Mouse (Mus musculus) CH12.LX (cell line): ENCODE results near the gene Fam171a2. TPM values are rescaled to one million over a fixed set of nuclear protein-coding genes. Genes with fewer than 3 reads are reported as not detected.

Experiments used
- DNase-seq: peaks from one replicate; pipeline ENCODE4 v3.0.0-alpha.2; 2013; ENCODE audit errors: extremely low read depth
- H3K27ac ChIP-seq: 2 replicates; pipeline ENCODE4 v1.5.1; 2012; ENCODE audit warnings: low read depth, mild to moderate bottlenecking, control low read depth, moderate library complexity; ENCODE audit not compliant: insufficient read depth
- H3K27me3 ChIP-seq: replicated peaks from 2 replicates; pipeline ENCODE3; 2012; ENCODE audit warnings: inconsistent platforms
- H3K36me3 ChIP-seq, 2 experiments: replicated peaks in 1 of 2; 2 replicates each; pipeline versions ENCODE3 to v1.6.1; 2012; ENCODE audit warnings: inconsistent platforms in 1 of 2, low read length in 1 of 2, mild to moderate bottlenecking in 1 of 2, mixed read lengths in 1 of 2, moderate library complexity in 1 of 2; ENCODE audit not compliant: control insufficient read depth in 1 of 2, insufficient read depth in 1 of 2
- H3K4me1 ChIP-seq, 2 experiments: 2 replicates each; pipeline ENCODE4 v1.6.1; 2012; ENCODE audit warnings: inconsistent platforms in 1 of 2, moderate library complexity in 1 of 2; ENCODE audit not compliant: insufficient read depth in 2 of 2, control insufficient read depth in 1 of 2
- H3K4me2 ChIP-seq: 2 replicates; pipeline ENCODE4 v1.6.1; 2012; ENCODE audit warnings: low read depth, mild to moderate bottlenecking, control low read depth; ENCODE audit not compliant: poor library complexity, insufficient read depth, severe bottlenecking
- H3K4me3 ChIP-seq, 3 experiments: fragments of 150-350 bp in 1 of 3; sonication (generic) in 1 of 3; replicated peaks in 1 of 3; 2 replicates each; pipeline versions ENCODE3 to v1.5.1; 2011 to 2012; ENCODE audit warnings: low read depth in 2 of 3, low read length in 2 of 3, mild to moderate bottlenecking in 2 of 3, moderate library complexity in 2 of 3, control low read depth in 1 of 3, improper control_type of control experiment in 1 of 3, inconsistent platforms in 1 of 3, mixed read lengths in 1 of 3; ENCODE audit not compliant: poor library complexity in 1 of 3
- H3K79me2 ChIP-seq: replicated peaks from 2 replicates; pipeline ENCODE4 v1.6.1; 2012; ENCODE audit warnings: mild to moderate bottlenecking, moderate library complexity; ENCODE audit not compliant: control insufficient read depth, poor library complexity, insufficient read depth, severe bottlenecking; ENCODE audit errors: extremely low read depth
- H3K9ac ChIP-seq: 2 replicates; pipeline ENCODE4 v1.6.1; 2012; ENCODE audit warnings: low read depth, mild to moderate bottlenecking, control low read depth, moderate library complexity; ENCODE audit not compliant: insufficient read depth
- H3K9me3 ChIP-seq: replicated peaks from 2 replicates; pipeline ENCODE3; 2012; ENCODE audit warnings: low read length, inconsistent platforms, mixed read lengths
- BHLHE40 ChIP-seq: IDR thresholded peaks from 2 replicates; pipeline ENCODE4 v1.6.1; 2011; ENCODE audit warnings: mild to moderate bottlenecking, low read depth, low read length, improper control_type of control experiment
- CHD1 ChIP-seq: IDR thresholded peaks from 2 replicates; pipeline ENCODE4 v1.6.1; 2012; ENCODE audit warnings: low read depth, low read length, improper control_type of control experiment, inconsistent platforms
- CHD2 ChIP-seq: IDR thresholded peaks from 2 replicates; pipeline ENCODE4 v1.6.1; 2011; ENCODE audit warnings: low read length, improper control_type of control experiment
- CTCF ChIP-seq, 2 experiments: IDR thresholded peaks in 1 of 2; conservative IDR thresholded peaks in 1 of 2; 2 replicates each; pipeline ENCODE4 v1.5.1; 2011 to 2012; ENCODE audit warnings: low read depth in 2 of 2, low read length in 2 of 2, improper control_type of control experiment in 1 of 2, inconsistent platforms in 1 of 2, mild to moderate bottlenecking in 1 of 2, moderate library complexity in 1 of 2
- E2F4 ChIP-seq: IDR thresholded peaks from 2 replicates; pipeline ENCODE4 v1.6.1; 2011; ENCODE audit warnings: low read depth, low read length, improper control_type of control experiment; ENCODE audit not compliant: insufficient replicate concordance
- ELF1 ChIP-seq: IDR thresholded peaks from 2 replicates; pipeline ENCODE4 v1.6.1; 2014; ENCODE audit warnings: low read depth, mild to moderate bottlenecking, inconsistent platforms, low read length, improper control_type of control experiment
- ETS1 ChIP-seq: conservative IDR thresholded peaks from 2 replicates; pipeline ENCODE4 v1.6.1; 2012; ENCODE audit warnings: low read depth, mild to moderate bottlenecking, inconsistent platforms, low read length, improper control_type of control experiment, moderate library complexity
- GABPA ChIP-seq: IDR thresholded peaks from 2 replicates; pipeline ENCODE4 v1.6.1; 2012; ENCODE audit warnings: low read depth, low read length, improper control_type of control experiment, inconsistent platforms; ENCODE audit not compliant: insufficient replicate concordance
- IRF4 ChIP-seq: IDR thresholded peaks from 2 replicates; pipeline ENCODE4 v1.6.1; 2014; ENCODE audit warnings: low read depth, mild to moderate bottlenecking, inconsistent platforms, low read length, improper control_type of control experiment
- JUND ChIP-seq: conservative IDR thresholded peaks from 2 replicates; pipeline ENCODE4 v1.6.1; 2011; ENCODE audit warnings: low read depth, low read length, improper control_type of control experiment
- KAT2A ChIP-seq: IDR thresholded peaks from 2 replicates; pipeline ENCODE4 v1.6.1; 2012; ENCODE audit warnings: low read length, improper control_type of control experiment, inconsistent platforms; ENCODE audit not compliant: insufficient replicate concordance
- MAFK ChIP-seq: IDR thresholded peaks from 2 replicates; pipeline ENCODE4 v1.6.1; 2011; ENCODE audit warnings: low read length, improper control_type of control experiment; ENCODE audit not compliant: insufficient replicate concordance
- MXI1 ChIP-seq: IDR thresholded peaks from 2 replicates; pipeline ENCODE4 v1.6.1; 2011; ENCODE audit warnings: mild to moderate bottlenecking, low read depth, low read length, improper control_type of control experiment
- NELFE ChIP-seq: IDR thresholded peaks from 2 replicates; pipeline ENCODE4 v1.6.1; 2011; ENCODE audit warnings: low read depth, low read length, improper control_type of control experiment
- NRF1 ChIP-seq: IDR thresholded peaks from 2 replicates; pipeline ENCODE4 v1.6.1; 2014; ENCODE audit warnings: low read depth, mild to moderate bottlenecking, inconsistent platforms, low read length, improper control_type of control experiment, moderate library complexity
- PAX5 ChIP-seq: IDR thresholded peaks from 2 replicates; pipeline ENCODE4 v1.6.1; 2012; ENCODE audit warnings: low read length, inconsistent platforms, mixed read lengths
- POLR2A ChIP-seq: IDR thresholded peaks from 2 replicates; pipeline ENCODE4 v1.6.1; 2011; ENCODE audit warnings: low read depth, mild to moderate bottlenecking, improper control_type of control experiment, low read length
- RAD21 ChIP-seq: IDR thresholded peaks from 2 replicates; pipeline ENCODE4 v1.6.1; 2011; ENCODE audit warnings: low read depth, mild to moderate bottlenecking, low read length, improper control_type of control experiment, moderate library complexity
- RCOR1 ChIP-seq: conservative IDR thresholded peaks from 2 replicates; pipeline ENCODE4 v1.6.1; 2012; ENCODE audit warnings: low read depth, mild to moderate bottlenecking, inconsistent platforms, low read length, improper control_type of control experiment
- SIN3A ChIP-seq: IDR thresholded peaks from 2 replicates; pipeline ENCODE4 v1.6.1; 2012; ENCODE audit warnings: low read length, improper control_type of control experiment, inconsistent platforms
- SMC3 ChIP-seq: IDR thresholded peaks from 2 replicates; pipeline ENCODE4 v1.6.1; 2011; ENCODE audit warnings: low read depth, low read length, improper control_type of control experiment
- TBP ChIP-seq: conservative IDR thresholded peaks from 2 replicates; pipeline ENCODE4 v1.6.1; 2011; ENCODE audit warnings: low read depth, low read length, improper control_type of control experiment
- TCF12 ChIP-seq: IDR thresholded peaks from 2 replicates; pipeline ENCODE4 v1.6.1; 2014; ENCODE audit warnings: low read depth, mild to moderate bottlenecking, inconsistent platforms, low read length, improper control_type of control experiment
- UBTF ChIP-seq: IDR thresholded peaks from 2 replicates; pipeline ENCODE4 v1.6.1; 2012; ENCODE audit warnings: low read depth, mild to moderate bottlenecking, inconsistent platforms, low read length, improper control_type of control experiment, moderate library complexity
- USF1 ChIP-seq: IDR thresholded peaks from 2 replicates; pipeline ENCODE4 v1.6.1; 2014; ENCODE audit warnings: low read depth, mild to moderate bottlenecking, inconsistent platforms, low read length, improper control_type of control experiment
- USF2 ChIP-seq: conservative IDR thresholded peaks from 2 replicates; pipeline ENCODE4 v1.6.1; 2011; ENCODE audit warnings: low read depth, low read length, improper control_type of control experiment
- ZC3H11A ChIP-seq: IDR thresholded peaks from 2 replicates; pipeline ENCODE4 v1.6.1; 2012; ENCODE audit warnings: low read depth, mild to moderate bottlenecking, inconsistent platforms, low read length, improper control_type of control experiment
- ZNF384 ChIP-seq: IDR thresholded peaks from 2 replicates; pipeline ENCODE4 v1.6.1; 2012; ENCODE audit warnings: low read depth, low read length, improper control_type of control experiment, inconsistent platforms
- dilution Hi-C: fragments of 300-500 bp; cut with MboI; formaldehyde crosslinking; loops from 2 replicates; pipeline ENCODE4 v1.14.3; 2020; ENCODE audit warnings: low sequenced_read_pairs; ENCODE audit not compliant: extremely low pct_unique_long_range_greater_than_20kb, extremely low pct_ligation_motif_present
- in situ Hi-C: fragments of 300-500 bp; cut with MboI; formaldehyde crosslinking; loops from 3 replicates; pipeline ENCODE4 v1.14.3; 2019; ENCODE audit warnings: low sequenced_read_pairs, low pct_ligation_motif_present, low pct_unique_long_range_greater_than_20kb, mixed read lengths
- polyA plus RNA-seq: library from polyadenylated mRNA; unstranded; fragments of >175 nt; gene quantifications from 2 replicates; pipeline ENCODE4 v1.2.1, GENCODE M21; 2012; ENCODE audit warnings: low read depth; ENCODE audit not compliant: insufficient read length
- total RNA-seq, 2 experiments: library from RNA; depleted of rRNA; stranded (reverse); fragments of 300-350 nt in 1 of 2; fragments of >200 nt in 1 of 2; gene quantifications; 2 replicates each; pipeline ENCODE4 v1.2.3; 2012 to 2014

The Fam171a2 gene
- total and polyA plus RNA-seq, 3 experiments = not detected

DNA sequence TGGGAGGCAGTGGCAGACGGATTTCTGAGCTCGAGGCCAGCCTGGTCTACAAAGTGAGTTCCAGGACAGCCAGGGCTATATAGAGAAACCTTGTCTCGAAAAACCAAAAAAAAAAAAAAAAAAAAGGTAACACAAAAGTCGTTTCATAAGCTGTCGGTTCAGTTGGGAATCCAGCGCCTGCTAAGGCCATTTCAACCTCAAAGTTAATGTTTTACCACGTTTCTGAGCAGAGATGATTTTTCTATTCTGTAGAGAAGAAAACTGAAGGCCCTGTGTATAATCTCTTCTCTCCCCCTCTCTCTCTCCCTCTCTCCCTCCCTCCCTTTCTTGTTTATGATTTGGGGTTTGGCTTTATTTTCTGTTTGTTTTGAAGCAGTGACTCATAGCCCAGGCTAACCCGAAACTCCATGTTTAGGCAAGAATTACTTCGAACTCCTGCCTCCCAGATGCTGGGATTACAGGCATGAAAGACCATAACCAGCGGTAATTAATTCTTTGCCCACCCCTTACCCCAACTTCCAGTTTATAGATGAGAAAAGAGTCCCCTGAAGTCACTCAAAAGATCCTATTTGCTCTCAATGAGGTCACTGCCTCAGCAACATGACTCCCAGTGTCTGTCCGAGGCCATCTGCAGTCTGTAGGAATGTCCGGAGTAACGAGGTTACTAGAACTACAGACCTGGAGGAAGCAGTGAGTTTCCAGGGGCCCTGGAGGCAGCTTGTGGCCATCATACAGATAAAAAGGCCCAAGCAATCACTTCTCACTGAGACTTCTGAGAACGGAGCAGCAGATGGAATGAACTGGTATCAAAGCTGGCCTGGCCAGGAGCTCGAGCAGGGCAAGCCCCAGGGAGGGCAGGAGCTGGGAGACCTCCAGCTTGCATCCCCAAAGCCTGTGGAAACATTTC, 38.3 kb downstream of the Fam171a2 start:
- H3K4me3 ChIP-seq = peak overlapping the region; percentile 14 to 63 (median 39)
- H3K9ac ChIP-seq = peak overlapping the region; percentile 57; the same call in 1 of the 2 replicates
- H3K4me1 ChIP-seq = peaks cover 10 to 40% of the 10 kb centered on the region in 2 experiments
- peak overlapping the region; percentile 39 for H3K4me2 ChIP-seq
- no peak for DNase-seq
- dilution Hi-C loops = loop anchor here (25.0 kb wide), 1 partner anchor 97 kb away; the partner anchor contains the start of gene Ubtf
- peaks cover 12% of the 10 kb centered on the region for H3K79me2 ChIP-seq
- TF ChIP-seq ZNF384 = peak; percentile 50; the same call in 1 of the 2 replicates
- TF ChIP-seq ETS1 = no peak
- no peak for TF ChIP-seq ZC3H11A
- no peak for TF ChIP-seq NELFE
- H3K27me3 ChIP-seq = no peaks in the 10 kb centered on the region
- in situ Hi-C loops = loop anchor here (5.0 kb wide), 1 partner anchor 87 kb away; no protein-coding TSS in a partner anchor
- H3K9me3 ChIP-seq = no peaks in the 10 kb centered on the region
- H3K36me3 ChIP-seq = peaks cover 16 to 20% of the 10 kb centered on the region in 2 experiments
- H3K27ac ChIP-seq = peak overlapping the region; percentile 54; the same call in 1 of the 2 replicates

- Histone ChIP-seq H3K36me3 (peaks cover 24 to 27% of the 10 kb centered on the region in 2 experiments), H3K9ac (peak overlapping the region; percentile 96), H3K4me2 (peak overlapping the region; percentile 54), H3K4me3 (peak overlapping the region; percentile 63 to 87 (median 73)), H3K79me2 (peaks cover 12% of the 10 kb centered on the region), H3K9me3 (no peaks in the 10 kb centered on the region), H3K27me3 (no peaks in the 10 kb centered on the region), H3K4me1 (peaks cover 10 to 40% of the 10 kb centered on the region in 2 experiments), H3K27ac (peak overlapping the region; percentile 87)
- dilution Hi-C loops (loop anchor here (25.0 kb wide), 1 partner anchor 96 kb away; the partner anchor contains the start of gene Ubtf), in situ Hi-C loops (loop anchor here (5.0 kb wide), 1 partner anchor 86 kb away; no protein-coding TSS in a partner anchor)
- DNase-seq = peak; percentile 100
- TF ChIP-seq ETS1 = peak; percentile 75
- 0 out of 2 replicates have a peak, but pooled peaks have one; percentile 14 for TF ChIP-seq JUND
- no peak for TF ChIP-seq PAX5
- peak; percentile 97 for TF ChIP-seq NELFE
- no peak; the same call in 1 of the 2 replicates for TF ChIP-seq NRF1
- TF ChIP-seq USF1 = peak; percentile 78
- peak; percentile 98 for TF ChIP-seq TBP
- TF ChIP-seq E2F4 = 0 out of 2 replicates have a peak, but pooled peaks have one; percentile 81
- peak; percentile 98 for TF ChIP-seq POLR2A
- 0 out of 2 replicates have a peak, but pooled peaks have one; percentile 17 for TF ChIP-seq CHD1
- peak; percentile 77; the same call in 1 of the 2 replicates for TF ChIP-seq KAT2A
- peak; percentile 72 for TF ChIP-seq CHD2
- peak; percentile 75; the same call in 1 of the 2 replicates for TF ChIP-seq ELF1
- peak; percentile 81 for TF ChIP-seq IRF4
- peak; percentile 98 for TF ChIP-seq MXI1
- TF ChIP-seq SIN3A = peak; percentile 100
- peak; percentile 99 for TF ChIP-seq BHLHE40
- 0 out of 2 replicates have a peak, but pooled peaks have one; percentile 28 for TF ChIP-seq MAFK
- no peak; the same call in 1 of the 2 replicates for TF ChIP-seq USF2
- no peak for TF ChIP-seq RAD21
- peak; percentile 67; the same call in 1 of the 2 replicates for TF ChIP-seq UBTF
- peak; percentile 33; the same call in 1 of the 2 replicates for TF ChIP-seq SMC3
- TF ChIP-seq GABPA = no peak; the same call in 1 of the 2 replicates
- peak; percentile 100 for TF ChIP-seq TCF12
- no peak for TF ChIP-seq RCOR1
- no peak for TF ChIP-seq CTCF (conservative IDR thresholded peaks at IDR 0.05 in 1 of 2, IDR thresholded peaks at IDR 0.05 in 1 of 2; ENCODE audit: low read depth in 2 of 2, low read length in 2 of 2)
Observed at GRCm38 (mm10) chr11:102408344-102408876, 39.1 kb downstream of the Fam171a2 start.
